Mouse (Mus musculus): ENCODE measurements at regions not wholly inside any gene's neighbourhood (a gene's known extent, or its start where the extent isn't known, plus 50 kb on each side); places are given as distances from the start of the nearest gene placed in this dataset.

DNA sequence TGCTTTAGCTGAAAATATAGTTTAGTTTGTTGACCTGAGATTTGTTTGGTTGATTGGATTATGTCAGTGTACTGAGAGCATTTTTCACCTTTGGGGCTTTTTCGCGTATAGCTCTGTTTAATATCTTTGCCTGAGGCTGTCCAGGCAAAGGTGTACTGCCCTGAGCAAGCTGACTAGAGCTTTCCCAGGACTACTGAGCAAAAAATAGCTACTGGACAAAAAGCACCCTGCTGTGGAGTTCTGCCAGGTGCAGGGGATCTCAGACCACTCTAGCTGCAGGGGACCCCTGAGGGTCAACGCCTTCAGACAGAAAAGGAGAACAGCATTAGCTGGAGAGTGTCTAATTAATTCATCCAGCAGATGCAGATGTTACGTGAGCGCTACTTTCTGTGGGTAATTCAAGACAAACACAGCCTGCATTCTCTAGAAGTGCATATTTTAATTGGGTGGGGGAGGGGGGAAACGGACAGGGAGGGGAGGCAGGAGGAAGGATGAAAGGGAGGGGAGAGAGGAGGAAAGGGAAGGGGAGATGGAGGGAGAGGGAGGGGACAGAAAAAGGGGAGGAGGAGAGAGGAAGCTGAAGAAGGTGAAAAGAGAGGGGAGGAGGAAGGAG, 61.7 kb downstream of the Thnsl1 start:
- DNase-seq (ENCODE audit: low read depth, low spot score) = no peak

DNA sequence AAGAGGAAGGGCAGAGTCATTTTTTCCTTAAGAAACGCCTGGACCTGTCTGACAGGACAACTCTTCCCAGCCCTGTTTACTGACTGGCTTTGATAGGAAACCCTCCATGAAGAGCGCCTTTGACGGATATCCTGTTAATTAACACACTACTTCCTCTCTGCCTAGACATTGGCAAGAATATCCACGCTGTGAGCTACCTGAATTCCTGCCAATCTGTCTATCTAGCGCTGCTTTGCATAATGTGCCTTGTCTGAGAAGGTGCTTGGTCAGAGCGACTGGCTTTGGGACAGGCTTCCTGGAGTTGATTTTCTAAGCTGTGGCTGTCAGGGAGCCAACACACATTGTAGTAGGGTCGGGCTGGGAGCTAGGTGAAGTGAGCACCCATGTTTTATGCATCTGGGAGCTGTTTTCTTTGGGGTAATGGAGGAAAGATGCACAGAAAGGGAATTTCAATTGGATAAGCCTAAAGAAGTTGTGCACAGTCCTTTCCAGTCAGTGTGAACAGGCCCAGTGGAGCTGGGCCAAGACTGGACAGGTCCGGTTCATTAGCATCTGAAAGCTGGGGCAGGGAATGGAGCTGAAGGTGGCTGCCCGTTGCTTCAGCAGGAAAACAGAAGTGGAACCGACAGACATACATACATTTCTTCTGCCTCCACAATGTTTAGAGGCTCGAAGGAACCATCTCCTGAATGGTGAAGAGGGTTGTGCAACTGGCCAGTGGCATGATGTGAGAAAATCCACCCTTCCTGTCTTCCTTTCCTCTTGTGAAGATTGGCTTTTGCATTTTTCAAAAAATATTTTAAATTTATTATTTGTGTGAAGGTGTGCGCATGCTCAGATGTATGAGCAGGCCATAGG, 64.7 kb downstream of the Thnsl1 start:
- DNase-seq (ENCODE audit: low read depth, low spot score) = no peak

DNA sequence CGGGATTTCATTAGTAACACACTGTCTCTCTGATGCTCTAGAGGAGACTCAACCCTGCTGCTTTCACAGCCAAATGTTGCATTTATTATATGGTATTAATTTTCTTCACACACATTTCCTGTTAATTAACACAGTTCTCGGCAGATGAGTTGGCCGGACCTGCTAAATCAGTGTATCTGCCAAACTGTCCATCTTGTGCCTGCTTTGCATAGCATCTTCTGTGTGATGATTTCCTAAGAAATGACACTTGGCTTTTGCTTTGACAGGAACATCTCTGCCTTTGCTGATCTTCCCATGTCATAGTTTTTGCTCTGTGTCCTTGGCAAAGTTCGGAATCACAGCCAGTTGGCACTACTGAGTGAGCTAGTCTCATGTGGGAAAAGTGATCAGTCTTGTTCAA, 67.9 kb downstream of the Thnsl1 start:
- no peak for DNase-seq (ENCODE audit: low read depth, low spot score)

DNA sequence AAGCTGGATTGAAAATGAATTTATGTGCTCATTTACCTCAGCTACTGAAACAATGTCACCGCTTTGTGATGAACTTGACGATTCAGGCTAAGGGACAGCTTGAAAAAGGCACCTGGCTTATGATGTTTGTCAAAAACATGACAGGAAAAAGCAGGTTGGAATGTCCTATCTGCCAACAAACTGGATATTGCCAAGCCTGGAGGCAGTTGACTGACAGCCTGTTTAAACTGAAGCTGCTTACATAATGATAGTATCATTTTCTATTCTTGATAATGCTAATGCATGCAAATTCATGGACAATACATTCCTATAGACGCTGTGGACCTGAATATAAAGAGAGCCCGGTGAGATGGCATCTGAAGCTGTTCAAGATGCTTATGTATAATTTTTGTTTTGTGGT, 69.8 kb downstream of the Thnsl1 start:
- no peak for DNase-seq (ENCODE audit: low read depth, low spot score)

DNA sequence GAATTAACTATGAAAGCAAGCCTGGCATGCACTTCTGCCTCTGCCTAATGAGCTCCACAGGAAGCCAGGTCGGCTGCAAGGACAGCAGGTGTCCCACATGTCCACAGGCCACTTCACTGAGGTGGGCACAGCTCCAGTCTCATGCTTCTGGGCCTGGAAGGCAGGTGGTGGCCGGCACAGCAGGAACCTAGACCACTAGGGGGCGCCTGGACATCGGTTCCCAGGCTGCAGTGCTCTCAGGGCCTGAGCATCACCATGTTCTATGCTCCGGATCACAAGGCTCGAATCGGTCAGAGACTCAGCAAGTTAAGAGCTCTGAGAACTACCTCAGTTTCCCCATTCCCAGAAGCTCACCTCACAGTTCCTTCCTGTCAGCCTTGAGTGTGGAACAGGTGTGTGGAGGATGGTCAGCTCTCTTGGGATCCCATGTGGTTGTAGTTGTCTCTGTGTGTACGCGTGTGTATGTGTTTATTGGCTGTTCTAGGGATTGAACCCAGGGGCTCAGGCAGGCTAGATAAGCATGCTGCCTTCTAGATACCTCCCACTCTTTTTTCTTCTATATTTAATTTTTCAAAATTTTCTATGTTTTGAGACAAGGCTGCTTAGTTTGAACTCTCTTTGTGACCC, 75.4 kb downstream of the Thnsl1 start:
- DNase-seq (ENCODE audit: low read depth, low spot score) = peak; percentile 39

DNA sequence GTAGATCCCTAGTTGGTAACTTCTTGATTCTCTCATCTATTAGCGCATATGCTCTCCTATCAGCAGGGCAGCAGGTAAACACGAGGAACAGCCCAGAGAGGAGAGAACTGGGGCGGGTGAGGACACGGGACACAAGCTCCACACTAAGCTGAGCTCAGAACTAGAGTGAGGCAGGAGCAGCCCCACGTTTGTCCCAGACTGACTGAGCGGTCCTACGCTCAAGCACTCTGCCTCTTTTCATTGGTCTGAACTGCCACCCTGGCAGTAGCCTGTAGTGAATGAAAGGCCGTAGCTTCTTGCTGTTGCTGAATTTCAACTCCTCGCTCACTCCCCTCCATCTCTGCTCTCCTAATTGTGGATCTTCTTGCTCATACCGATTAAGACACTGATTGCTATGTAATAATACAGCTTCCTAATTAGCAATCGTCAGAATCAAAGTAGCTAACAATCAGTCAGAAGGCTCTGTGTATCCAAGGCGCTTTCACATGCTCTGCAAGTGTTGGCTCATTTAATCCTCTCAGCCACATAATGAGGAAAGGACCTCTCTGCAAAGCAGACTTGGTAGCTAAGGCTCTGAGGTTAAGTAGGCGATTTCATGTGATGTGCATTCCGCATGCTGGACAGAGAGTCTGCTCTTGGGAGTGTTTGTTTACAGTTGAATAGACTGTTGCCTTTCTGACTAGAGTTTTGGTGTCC, 77.1 kb downstream of the Thnsl1 start:
- DNase-seq (ENCODE audit: low read depth, low spot score) = no peak

DNA sequence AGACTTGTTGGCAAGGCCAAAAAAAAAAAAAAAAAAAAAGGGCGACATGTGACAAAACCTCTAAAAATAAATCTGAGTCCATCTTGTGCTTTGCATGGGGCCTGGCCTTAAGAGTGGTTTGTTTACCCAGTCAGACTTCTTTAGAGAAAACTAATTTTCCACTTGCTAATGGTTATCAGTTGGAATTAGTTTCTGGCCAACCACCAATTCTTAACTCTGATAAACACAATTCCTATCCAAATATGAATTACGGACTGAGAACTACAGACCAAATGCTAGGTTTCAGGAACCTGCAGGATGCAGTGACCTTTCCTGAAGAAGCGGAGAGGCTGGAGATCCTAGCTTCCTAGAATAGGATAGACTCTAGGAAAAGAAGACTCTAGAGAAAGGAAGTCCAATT, 79.4 kb downstream of the Thnsl1 start:
- DNase-seq (ENCODE audit: low read depth, low spot score) = no peak

DNA sequence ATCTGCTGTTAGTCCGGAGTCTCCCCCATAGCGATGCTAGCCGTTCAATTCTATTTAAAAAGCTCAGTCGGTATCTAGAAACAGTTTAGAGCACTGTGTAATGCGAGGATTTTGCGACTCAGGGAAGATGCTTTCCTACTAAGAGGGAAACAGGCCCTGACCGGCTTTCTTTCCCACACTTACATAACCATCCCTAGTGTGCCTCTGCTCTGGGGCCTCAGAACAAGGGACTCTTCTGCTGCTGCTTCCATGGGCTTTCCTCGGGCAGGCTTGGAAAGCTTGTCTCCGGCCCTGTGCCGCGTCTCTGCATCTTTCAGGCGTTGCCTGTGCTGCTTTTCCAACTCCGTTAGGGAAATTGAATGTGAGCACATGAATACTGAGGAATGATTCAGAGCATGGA, 79.6 kb upstream of the Gpr158 start:
- no peak for DNase-seq (ENCODE audit: low read depth, low spot score)

DNA sequence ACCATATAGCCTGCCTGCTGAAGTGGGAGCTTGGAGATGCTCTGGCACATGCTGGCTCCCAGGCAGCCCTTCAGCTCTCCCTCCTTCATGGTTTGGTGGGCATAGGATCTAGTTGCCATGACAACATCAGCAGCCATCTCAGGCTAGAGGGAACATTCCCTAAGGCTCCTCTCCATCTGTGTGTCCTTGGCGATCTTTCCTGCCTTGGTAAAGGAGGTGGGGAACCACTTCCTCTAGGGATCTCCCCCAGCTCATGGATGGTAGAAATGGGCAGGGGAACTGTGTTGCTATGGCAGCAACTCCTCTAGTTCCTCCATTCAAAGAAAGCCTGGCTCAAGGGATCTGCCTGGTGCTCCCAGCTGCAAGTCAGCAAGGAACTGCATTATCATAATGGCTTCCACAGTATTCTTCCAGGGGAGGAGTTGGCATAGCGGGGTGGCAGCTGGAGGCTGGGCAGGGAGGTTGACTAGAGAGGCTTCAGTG, 74.6 kb upstream of the Gpr158 start:
- no peak for DNase-seq (ENCODE audit: low read depth, low spot score)

DNA sequence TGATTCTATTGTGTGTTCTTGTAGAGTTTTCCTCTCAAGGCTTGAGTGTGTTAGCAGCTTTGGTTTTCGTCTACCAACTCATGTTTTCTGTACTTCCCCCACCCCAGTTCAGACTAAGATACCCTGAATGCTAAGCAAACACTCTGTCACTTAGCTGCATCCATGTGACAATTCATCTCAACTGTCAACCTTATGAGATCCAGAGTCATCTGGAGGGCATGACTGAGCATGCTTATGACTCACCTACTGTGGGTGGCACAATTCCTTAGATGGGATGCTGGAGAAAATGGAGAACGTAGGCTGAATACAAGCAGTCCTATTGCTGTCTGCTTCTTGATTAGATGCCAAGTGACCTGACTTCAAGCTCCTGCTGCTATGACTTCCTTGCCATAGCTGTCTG, 73.3 kb upstream of the Gpr158 start:
- no peak for DNase-seq (ENCODE audit: low read depth, low spot score)

DNA sequence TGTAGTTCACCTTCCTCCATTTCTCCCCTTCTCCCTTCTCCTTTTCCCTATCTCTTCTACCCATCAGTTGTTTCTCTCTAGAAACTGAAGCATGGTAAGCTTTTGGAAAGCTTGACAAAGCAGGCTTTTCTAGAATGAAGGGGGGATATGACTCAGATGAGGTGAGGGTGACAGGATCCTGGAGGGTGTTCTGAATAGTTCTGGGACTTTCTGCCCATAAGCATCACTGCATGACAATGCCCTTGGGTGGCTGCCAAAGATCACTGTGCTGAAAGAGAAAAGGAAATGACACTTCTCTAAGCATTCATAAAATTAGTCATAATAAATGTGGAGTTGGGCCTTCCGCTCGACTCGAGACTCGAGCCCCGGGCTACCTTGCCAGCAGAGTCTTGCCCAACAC, 67.7 kb upstream of the Gpr158 start:
- no peak for DNase-seq (ENCODE audit: low read depth, low spot score)

Data from CD4-positive helper T cell, adult 2 months (primary cell).